ENCODE assay signal across 15 mouse cellular contexts in the genomic region with DNA sequence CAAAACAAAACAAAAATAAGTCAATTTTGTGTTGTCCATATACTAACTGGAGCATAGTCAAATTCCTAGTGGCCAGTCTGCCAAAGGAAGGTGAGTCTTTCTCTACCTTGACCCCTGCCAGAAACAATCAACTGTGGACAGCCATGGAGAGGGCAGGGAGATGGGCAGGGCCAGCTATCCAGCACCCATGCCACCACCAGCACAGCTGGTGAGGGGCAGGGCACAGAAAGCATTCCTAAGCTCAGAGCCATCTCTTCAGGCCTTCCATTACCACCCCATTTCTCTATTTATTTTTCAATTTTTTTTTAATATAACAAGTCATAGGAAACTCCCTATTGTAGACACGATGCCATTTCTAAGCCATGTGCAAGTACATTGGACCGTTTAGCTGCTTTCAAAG.
"Had no signal": no experiment of that assay in that cellular context is flagged by ENCODE, and none has a peak within 500 bp of the region (broad histone marks: within the 10 kb centered on the region; RNA-seq: fewer than 3 reads in every experiment).

No protein-coding gene starts in this region.

- H3K27me3 ChIP-seq: neural tube, embryonic 13.5 days; neural tube, embryonic 15.5 days; stomach, embryonic 15.5 days had no signal

- H3K4me3 ChIP-seq: neural tube, embryonic 13.5 days; neural tube, embryonic 15.5 days; stomach, embryonic 15.5 days had no signal

- DNase-seq: retina, postnatal 1 day; right cerebral cortex, adult 18-20 months; right cerebral cortex, postnatal 14 days; right cerebral cortex, postnatal 25 days; right cerebral cortex, postnatal 4 days; spleen, adult 18-20 months; thymus, adult 18-20 months; thymus, adult 2 months; thymus, postnatal 14 days; thymus, postnatal 25 days; thymus, postnatal 36 days; thymus, postnatal 4 days had no signal

- H3K36me3 ChIP-seq: neural tube, embryonic 13.5 days; neural tube, embryonic 15.5 days; stomach, embryonic 15.5 days had no signal

- H3K4me2 ChIP-seq: neural tube, embryonic 13.5 days; neural tube, embryonic 15.5 days; stomach, embryonic 15.5 days had no signal
